Mouse (Mus musculus) kidney, postnatal 10 days (tissue): ENCODE measurements around the gene Lmx1a.

Source experiments
- DNase-seq: peaks from one replicate; pipeline ENCODE4 v3.0.0; 2021; ENCODE audit warnings: mixed read lengths

Gene Lmx1a

DNA sequence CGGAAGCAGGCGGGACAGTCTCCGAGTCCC lies at the start of gene Lmx1a:
Lmx1a (plus strand) TSS at position 6 of the 30 bp plus-strand sequence.
- no peak for DNase-seq

DNA sequence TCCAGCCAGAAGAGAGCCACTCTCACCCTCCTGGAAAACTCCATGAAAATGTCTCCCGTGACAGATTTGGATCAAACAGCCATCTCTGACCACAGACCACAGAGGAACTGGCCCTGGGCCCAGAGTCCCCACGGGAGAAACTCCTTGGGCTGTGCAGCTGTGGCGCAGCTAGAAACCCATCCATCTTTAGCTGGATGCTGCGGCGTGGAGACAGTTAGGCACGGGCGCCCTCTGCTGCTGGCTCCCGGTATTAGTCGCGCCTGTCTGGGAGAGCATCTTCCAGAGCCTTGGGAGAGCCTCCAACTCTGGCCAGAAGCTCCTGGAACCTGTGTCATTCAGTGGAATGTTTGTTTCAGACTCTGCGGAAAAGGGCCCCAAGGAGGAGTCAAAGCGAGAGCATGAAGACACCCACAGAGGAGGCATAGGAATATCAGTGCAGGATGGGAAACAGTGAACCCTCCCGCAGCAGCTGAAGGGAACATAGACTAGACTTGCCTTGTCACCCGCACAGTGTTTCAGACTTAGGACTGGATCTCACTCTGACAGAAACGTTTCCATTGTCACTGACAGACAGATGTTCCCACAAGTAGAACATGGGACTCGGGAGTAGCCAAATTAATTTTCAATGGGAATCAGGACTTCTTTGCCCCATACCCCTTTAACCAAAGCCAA lies 44.0 kb upstream of the Lmx1a start:
- DNase-seq = peak; percentile 94

DNA sequence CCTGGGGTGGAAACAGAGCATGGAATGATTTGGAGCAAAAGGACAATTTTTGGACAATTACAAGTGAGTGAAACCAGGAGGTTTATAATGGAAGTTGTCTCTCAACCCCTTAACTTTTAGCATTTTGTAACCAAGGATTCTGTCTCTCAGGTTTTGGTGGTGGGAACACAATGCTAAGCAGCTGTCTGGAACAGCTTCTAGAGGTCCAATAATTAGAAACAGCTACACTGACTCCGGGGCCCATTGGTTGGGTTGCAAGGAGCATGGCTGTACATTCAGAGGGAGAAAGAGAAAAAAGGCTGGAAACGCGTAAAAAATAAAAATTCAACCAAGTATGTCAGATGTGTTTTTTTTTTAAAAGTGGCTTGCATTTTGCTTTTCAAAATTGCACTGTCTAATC lies 40.4 kb upstream of the Lmx1a start:
- DNase-seq = no peak

DNA sequence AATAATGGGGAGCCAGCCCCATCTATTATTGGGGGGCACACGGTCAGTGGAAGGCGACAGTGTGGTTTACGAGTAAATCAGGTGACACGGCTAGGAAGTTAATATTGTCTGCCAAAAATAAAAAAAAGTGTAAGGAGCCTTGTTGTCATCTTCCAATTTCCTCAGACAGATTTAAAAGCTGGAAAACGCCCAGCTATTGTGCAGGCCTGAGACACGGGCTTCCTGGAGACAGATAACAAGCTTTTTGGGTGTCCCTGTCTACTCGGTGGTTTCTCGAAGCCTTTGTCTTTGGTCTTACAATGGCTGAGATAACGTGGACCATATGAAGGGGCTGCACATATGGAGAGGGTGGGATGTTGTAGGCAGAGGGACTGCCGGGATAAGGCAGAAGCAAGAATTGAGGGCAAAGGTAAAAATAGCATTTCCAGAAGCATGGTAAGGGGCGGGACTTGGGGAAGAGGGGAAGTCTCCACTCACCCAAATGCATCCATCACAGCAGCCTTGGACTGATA lies 39.9 kb upstream of the Lmx1a start:
- peak; percentile 17 for DNase-seq

DNA sequence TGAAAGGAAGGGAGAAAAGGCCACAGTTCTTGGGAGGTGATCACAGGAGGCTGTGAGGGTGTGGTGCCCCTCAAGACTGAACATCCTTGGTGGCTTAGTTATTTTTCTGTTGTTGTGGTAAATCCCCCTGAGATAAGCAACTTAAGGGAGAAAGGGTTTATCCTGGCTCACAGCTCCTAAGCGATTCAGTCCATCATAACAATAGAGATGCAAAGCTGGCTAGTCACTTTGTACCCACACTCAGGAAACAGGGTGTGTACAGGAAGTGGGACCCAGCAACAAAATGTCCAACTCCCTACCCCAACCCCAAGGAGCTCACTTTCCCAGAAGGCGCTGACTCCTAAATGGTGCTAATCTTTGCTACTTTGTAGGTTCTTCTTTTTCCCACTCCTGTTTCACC lies 36.7 kb upstream of the Lmx1a start:
- no peak for DNase-seq

DNA sequence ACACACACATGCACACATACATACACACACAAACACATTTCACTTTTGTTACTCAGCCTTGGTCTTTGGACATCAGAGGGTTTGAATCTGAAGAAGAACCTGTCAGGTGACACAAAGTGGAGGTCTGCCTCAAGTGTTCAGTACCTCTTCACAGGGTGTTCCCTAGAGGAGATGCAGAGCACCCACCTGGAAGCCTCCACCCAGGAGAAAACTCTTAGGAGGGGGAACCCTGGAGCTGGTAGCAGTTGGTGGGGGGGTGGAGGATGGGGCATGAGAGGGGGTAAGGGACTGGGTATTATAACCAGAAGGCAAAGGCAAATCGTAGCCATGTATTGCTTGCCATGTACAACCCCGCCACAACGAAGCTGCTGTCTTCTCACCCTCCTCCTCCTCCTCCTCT lies 30.0 kb upstream of the Lmx1a start:
- no peak for DNase-seq

DNA sequence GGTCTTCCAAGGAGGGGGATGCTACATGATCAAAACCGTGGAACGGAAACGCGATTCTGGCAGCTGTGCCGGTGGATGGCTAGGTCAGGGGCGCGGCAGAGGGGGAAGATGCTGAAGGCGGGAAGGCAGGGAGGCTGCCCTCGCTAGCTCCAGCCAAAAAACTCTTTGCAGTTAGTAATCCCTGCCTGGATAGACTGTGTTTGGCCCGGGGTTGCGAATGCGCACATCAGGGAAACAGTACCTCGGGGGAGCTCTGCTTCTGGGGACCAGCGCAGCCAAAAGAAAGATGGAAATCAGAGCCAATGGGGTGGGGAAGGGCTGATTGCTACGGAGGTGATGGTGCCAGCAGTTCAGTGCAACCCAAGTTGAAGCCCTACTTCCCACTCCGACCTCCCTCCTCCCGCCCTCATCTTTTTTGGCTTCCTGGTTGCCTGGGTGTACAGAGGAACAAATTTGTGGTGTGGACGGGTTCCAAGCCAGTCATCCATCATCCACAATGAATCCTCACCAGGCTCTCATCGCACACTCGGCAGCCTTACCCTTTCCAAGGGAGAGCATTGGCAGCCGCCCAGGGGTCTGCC lies 28.4 kb upstream of the Lmx1a start:
- DNase-seq = peak; percentile 64

DNA sequence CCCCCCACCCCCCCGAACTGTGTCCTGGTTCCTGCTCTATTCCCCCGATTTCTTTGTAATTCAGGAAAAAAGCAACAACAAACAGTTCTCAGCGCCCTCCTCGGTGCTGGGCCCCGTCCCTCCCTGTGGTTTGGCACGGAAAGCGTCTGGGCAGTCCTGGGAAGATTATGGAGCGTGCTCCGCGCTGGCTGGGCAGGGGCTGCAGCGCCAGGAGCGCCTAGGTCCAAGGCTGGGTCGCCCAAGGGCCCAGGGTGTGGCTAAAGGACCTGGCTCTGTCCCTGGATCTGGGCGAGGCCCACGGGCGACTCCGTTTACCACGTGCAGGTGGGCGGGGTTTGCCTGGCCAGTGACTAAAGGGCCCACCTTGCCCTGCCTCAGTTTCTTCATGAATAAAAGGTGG lies 27.9 kb upstream of the Lmx1a start:
- no peak for DNase-seq

DNA sequence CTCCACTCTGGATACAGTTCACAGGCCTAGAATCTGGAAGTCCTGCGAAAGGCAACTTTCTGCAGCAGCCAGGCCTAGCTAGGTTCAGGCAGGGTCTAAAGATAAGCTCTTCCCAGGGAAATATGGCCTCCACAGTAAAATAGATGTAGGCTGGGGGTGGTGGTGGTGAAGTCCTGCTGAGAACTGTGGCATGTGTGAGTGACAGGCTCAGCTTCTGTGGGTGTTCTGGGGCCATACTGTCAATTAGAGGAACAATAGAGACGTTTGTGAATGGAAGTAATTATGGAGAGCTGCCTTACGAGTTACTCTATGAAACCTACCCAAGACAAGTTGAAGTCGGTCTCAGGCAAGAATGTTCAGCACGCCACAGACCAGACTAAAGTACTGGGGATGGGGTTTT lies 25.9 kb upstream of the Lmx1a start:
- DNase-seq = no peak

DNA sequence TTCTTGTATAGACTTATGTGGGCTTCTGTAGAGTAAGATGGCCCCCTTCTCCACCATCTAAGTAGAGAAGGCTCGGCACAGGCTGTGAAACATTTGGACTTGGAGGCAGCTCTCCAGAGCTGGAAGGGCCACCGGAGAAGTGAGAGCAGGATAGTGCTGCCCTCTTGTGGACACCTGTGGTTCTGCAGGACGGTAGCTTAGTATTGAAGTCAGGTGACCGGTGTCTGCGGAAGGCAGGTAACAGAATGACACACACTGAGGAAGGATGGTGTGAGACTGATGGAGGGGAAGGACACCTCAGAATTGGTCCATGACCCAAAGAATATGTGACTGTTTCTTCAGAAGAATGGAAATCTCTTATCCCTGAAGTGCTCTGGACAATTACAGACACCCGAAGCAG lies 19.2 kb upstream of the Lmx1a start:
- DNase-seq = peak; percentile 78

DNA sequence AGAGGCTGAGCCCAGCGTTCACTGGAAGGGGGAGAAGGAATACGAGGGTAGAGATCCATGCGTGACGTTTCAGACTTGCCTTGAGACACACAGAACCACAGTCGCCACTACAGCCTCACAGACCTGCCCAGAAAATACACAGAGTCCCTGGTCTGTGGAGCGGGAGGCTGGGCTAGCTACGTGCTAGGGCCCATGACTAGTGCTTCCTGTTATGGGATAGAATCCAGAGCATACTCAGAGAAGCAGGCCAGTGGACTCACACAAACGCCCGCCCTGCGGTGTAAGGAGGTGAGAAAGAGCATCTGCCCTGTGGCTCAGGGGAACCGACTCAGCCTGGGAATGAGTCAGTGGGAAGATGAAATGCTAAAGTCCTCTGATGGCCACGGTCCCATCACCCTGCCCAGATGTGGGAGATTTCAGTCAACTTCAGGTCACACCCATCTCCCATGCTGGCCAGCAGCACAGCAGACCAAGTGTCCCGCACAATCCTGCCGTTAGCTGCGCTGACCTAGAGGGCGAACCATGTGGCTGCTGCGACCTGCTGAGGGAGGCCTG lies 16.5 kb upstream of the Lmx1a start:
- no peak for DNase-seq

DNA sequence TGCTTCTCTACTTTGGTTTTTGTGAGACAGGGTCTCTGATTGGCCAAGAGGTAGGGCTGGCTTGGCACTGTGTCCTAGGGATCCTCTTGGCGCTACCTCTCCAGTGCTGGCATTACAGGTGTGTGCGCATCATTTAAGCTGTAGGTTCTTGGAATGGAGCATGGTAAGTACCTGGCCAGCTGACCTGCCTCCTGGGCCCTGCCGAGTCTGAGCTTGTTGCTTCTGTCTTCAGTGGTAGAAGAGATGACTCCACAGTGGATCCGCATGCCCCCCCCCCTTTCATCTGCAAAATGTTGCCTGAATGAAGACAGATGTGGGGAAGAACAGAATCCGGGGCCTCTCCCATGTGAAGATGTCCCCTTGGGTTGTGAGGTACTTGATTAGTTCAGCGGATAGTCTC lies 10.0 kb upstream of the Lmx1a start:
- DNase-seq = no peak

DNA sequence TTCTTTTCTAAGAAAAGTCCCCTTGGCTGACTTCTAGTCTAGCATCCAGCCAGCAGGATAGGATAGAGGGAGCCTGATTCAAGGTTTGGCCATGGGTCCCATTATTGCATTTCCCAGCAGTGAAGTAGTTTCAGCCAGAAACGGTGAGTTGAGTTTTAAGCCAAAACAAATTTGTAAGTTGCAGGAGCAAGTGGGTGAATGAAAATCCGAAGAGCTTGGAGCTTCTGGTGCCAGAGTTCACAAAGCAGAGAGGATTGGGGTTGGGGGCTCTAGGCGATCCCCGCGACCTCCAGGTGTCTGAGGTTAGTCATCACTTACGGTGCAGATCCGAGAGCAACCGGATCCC lies 1.1 kb upstream of the Lmx1a start:
- no peak for DNase-seq

DNA sequence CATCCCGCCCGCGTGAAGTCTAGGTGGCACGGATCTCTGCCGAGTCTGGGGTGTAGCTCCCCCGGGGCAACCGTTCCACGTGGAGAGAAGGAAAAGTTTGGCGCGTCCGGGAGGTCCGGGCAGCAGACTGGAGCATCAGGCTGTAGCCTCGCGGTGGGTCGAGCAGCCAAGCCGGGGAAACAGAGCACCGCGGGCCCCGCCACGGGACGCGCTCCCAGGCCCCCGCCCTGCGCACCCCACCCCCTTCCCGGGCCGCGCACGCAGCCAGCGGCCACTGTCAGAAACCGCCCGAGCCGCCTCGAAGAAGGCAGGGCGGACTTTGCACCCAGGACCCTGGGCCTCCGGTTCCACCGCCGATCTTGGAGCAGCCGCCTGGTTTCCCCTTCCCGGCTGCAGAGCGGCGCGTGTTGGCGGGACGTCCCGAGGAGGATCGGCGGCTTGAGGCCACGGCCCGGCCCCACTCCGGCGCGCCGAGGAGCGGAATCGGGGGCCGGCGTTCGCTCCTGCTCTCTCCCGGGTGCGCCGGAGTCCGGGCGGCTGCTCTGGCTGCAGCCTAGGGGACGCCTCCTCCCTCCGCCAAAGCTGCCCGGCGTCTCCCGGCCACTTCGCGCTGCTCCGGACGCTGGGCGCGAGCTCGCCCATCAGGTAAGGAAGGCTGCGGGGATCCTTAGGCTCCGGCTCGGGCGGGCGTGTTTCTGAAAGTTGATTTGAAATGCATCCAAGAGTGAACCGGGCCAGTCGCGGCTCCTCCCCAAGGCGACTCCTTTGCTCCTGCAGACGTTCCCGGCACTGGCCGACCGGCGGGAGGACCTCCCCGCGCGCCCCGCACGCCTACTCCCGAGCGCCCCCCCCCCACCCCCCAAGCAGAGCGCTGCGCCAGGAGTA lies 448 bp upstream of the Lmx1a start:
- peak; percentile 52 for DNase-seq

DNA sequence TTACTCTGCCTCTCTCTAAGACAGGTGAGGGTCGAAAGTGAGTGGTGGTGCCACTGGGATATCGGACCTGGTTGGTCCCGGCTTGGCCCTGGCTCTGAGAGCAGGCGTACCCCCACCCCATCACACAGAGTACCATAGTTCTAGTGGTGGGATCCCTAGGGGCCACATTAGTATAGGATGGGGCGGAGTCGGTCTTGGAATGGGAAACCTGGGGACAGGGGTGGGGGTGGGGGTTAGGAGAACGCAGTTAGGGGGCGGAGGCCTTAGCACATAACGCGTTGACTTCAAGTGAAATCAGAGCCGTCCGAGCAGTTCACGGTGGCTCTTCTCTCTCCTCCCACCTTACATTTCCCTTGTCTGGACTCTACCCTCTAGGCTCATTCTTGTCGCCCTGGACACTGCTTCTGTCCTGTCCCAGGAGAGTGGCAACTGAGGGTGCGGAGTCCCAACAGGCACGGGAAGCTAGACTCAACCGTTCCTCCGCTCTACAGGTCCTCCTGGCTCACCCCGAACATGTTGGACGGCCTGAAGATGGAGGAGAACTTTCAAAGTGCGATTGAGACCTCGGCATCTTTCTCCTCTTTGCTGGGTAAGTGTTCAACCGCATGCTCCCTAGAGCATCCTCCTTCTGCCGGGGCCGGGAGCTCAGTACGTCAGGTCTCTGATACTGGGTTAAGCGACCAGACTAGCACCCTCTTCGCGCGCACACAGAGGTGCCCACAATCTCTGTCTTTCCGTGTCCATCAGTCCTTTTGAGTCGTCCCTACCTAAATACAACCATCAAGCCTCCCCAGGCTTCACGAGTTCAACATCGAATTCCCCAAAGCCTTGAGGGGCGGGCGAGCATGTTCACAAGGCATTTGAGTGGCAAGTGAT lies 463 bp downstream of the Lmx1a start:
- DNase-seq = no peak

DNA sequence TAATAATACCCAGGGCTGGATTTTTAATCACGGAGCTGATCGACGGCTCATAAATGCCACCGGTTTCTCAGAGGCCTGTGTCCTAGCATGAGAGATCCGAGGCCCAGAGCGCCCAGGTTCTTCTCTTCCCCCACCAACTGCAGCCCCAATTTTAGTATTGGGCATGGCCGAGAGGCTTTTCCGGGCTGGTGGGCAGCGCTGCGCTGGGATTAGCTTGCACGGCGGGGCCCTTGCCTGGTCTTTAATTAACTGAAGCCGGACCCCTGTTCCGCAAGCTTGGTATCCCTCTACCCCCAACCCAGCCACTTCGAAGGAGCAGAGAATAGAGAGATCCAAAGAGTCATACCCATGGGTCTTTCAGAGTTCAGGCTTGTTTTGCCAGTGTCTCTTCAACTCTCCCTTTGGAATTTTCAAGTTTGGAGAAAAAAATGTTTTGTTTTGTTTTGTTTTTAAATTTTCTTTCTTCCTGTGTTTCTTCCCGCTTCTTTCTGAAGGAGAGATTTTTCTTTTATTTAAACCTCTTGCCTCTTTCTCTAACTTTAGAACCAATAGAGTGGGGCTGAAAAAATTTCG lies 1.2 kb downstream of the Lmx1a start:
- no peak for DNase-seq

DNA sequence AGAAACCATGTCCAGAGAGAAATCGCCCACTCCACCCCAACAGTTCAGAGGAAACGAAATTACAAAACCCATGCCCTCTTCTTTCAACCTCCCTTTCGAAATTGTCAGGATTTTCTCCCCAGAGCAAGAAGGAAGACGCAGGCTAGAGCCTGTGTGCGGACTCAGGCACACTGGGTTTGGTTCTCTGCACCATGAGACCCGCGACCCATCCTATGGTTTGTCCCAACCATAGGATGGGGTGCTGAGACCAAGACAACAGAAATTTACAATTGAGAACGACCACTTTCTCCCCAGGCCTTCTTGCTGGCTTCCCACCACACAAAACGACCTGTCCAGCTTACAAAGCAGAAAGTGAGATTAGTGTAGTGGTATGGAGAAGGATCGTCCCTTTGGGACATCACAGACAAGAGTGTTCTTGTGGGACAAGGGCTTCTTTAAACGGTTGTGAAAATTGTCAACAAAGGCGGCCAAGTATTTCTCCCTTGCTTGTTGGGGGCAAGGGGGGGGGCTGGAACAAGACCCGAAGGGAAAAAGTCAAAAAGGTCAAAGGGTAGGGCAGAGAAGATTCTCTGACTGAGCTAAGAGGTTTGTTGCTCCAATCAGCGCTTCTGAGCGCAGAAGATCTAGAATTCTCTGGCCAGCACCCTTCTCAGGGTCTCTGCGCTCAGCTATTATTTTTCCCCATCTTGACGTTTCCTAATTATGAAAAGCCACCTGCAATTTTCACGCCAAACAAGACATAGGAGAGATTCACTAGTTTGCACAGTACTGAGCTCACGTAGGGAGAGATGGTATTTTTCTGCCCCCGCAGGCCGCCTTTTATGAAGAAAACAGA lies 1.9 kb downstream of the Lmx1a start:
- no peak for DNase-seq

DNA sequence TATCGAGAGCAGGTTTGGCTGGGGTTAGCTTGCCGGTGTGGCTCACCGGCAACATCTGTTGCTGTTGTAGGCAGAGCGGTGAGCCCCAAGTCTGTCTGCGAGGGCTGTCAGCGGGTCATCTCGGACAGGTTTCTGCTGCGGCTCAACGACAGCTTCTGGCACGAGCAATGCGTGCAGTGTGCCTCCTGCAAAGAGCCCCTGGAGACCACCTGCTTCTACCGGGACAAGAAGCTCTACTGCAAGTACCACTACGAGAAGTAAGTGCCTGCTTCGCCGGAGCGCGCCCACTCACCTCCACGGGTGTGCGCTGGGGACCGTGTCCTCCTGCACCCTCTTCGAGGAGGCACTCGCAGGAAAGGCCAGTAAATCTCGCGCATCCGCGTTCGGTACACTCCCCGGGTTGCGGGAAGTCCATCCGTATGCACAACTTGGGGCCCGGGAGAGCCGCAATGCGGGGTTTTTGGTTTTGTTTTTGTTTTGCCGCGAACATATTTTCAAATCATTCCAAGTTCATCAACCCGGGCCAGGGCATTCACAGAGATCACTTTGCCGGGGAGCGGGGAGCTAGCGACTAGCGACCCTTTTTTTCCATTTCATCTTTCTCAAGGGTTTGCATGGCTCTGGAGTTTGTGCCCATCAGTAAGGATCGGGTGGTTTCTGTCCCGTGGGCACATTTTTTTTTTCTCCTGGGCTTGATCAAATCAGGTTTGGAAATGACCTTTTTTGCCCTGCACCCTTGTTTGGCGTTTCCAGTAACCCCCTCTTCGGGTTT lies 3.1 kb downstream of the Lmx1a start:
- DNase-seq = no peak

DNA sequence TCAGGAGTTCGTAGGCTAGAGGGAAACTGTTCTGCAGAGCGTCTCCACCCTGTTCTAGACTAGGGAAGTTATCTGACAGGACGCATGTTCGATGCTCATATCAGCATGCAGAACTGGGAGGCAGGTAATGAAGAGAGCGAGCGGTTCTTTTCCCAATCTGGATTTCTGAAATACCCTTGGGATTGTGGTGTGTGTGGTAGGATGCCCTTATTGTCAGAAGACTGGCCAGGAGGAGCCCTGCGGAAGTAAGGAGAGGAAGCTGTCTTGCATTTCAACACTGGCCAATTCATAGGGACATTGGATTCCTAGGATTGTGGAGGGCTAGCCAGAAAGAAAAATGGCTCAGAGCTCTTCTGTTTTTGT lies 3.6 kb downstream of the Lmx1a start:
- no peak for DNase-seq

DNA sequence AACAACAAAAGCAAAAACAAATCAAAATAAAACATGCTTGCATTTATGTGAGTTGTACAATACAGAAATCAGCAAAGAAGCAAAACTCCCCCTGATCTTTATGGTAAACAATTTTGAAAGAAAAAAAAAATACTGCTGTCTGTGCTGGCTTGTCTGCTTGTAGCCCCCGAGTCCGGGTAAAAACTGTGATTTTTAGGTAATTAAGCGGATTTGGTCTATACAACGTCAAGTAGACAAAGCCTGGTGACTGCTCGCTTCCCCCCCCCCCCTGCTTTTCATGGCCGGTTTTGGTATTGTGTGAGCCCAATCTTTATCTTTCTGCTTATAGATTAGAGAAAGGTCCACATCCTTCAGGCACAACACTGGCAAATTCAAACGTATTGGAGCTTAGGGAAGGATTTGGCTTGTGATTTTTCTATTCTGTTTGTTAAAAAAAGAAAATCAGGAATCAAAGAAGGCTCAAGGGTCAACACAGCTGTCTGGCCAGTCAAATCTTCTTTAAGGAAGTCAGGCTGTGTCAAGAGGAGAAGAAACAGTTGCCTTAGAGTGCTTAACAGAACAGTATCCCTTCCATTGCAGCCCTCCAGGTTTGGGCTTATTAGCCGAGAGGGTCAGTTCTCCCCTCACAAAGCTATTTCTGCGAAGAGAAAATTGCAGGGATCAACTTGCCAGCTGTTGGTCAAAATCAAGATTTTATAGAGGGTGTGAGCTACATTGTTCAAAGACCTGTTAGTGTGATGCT lies 4.6 kb downstream of the Lmx1a start:
- no peak for DNase-seq

DNA sequence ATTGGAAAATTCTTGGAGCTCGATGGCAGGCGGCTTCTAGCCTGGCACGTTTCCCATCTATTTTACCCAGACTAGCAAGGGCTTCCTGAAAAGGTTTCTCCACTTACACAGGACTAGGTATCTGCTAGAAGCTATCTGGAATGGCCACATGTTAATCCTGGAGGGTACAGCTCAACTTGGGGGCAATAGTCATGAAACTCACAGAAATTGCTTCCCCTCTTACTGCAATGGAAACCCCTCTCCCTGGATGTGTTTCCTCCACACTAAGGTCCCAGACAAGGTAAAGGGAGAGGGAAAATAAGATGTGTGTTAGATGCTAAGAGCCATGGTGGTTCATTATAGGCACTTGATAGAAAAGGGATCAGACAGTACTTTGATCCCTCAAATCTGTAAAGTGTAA lies 5.7 kb downstream of the Lmx1a start:
- DNase-seq = no peak
